Mouse (Mus musculus) testis, postnatal 14 days (tissue): ENCODE data around the gene Ndufa8.

Source experiments
- DNase-seq: peaks from one replicate; pipeline ENCODE4 v3.0.0; 2021; ENCODE audit warnings: low spot score

Gene Ndufa8

GRCm38 (mm10) chr2:36048748-36049566, at the start of gene Ndufa8, which contains the start of gene Morn5:
Gene Ndufa8 (minus strand): TSS chr2:36049406.
Gene Morn5 (plus strand): TSS chr2:36049458.
- DNase-seq, result peak; percentile 97

- no peak for DNase-seq
Observed at GRCm38 (mm10) chr2:36098021-36098420, 48.8 kb upstream of the Ndufa8 start.

DNA sequence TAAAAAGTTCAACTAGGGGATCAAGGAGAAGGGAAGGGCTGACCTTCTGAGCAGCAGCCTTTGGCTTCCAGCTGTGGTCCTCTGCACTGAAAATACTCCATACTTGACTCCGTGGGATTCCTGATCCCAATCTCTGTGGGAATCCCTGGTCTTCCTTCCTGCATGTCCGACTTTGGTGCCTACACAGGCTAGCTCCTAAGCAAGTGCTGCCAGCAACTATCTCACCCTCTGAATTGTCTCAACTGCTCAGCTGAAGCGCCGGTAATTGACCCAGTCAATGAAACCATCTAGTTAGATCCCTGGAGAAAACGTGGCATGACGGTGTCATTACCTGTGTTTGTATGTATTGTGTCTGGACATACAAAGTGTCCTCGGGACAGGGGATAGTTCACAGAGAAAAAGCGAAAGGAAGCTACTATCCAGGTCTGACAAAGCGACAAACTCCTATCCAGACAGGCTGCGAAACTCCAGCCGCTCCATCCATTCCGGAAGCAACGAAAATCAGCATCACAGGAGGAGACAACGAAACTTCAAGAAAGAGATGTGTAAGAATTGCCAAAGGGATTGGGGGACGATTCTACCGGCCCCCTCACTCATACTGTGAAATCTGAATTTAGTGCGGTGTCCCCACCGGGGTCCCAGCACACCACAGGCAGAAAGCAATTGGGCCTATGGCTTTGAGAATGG, 48.1 kb upstream of the Ndufa8 start:
- DNase-seq, result no peak

DNA sequence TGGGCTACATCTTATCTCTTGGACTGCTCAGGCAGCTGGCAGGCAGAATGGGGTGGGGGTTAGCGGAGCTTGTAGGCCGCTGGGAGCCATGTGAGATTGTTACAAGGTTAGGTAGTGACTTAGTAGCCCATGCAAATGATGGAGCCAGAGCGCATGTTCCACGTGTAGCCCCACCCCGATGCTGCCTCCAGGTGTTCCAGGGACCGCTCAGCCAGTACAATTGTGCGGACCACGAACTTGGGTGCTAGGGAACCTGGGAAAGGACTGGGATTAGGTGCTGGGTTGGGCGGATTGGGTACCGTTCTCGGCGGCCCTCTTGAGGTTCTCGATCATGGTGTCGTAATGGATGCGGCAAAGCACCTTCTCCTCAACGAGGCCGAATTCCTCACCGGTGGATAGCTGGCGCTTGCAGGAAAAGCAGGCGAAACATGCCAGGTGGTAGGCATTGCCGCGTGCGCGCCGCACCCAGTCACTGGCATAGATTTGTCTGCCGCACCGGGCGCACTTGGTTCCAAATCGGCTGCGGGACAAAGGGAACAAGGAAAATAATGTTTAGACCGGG, 44.8 kb upstream of the Ndufa8 start:
- DNase-seq, result peak; percentile 81

GRCm38 (mm10) chr2:36093301-36093700, 44.1 kb upstream of the Ndufa8 start:
- DNase-seq, result no peak

GRCm38 (mm10) chr2:36092748-36093147, 43.5 kb upstream of the Ndufa8 start:
- DNase-seq, result no peak

GRCm38 (mm10) chr2:36090853-36091741, 41.9 kb upstream of the Ndufa8 start:
- DNase-seq, result peak; percentile 91

DNA sequence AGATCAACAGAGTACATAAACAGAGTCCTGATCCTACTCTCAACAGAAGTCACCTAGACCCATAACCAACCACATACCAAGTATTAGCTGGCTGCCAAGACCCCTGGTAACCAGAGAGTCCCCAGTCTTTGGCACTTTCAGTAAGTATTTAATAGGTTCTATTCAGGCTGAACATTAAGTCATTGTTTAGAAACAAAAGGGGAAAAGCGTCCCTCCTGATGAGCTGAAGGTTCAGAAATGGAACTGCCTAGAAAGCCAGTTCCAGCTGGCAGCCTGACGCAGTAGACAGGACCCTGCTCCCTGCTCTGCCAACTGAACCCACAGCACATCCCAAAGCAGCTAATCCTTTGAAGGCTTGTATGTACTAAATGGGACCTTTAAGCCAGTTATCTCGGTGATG, 40.0 kb upstream of the Ndufa8 start:
- DNase-seq, result no peak

GRCm38 (mm10) chr2:36085041-36085440, 35.8 kb upstream of the Ndufa8 start:
- DNase-seq, result no peak

- no peak for DNase-seq
Observed at GRCm38 (mm10) chr2:36082802-36083580, 33.8 kb upstream of the Ndufa8 start.

- DNase-seq, result no peak
Observed at GRCm38 (mm10) chr2:36081446-36081845, 32.2 kb upstream of the Ndufa8 start.

DNA sequence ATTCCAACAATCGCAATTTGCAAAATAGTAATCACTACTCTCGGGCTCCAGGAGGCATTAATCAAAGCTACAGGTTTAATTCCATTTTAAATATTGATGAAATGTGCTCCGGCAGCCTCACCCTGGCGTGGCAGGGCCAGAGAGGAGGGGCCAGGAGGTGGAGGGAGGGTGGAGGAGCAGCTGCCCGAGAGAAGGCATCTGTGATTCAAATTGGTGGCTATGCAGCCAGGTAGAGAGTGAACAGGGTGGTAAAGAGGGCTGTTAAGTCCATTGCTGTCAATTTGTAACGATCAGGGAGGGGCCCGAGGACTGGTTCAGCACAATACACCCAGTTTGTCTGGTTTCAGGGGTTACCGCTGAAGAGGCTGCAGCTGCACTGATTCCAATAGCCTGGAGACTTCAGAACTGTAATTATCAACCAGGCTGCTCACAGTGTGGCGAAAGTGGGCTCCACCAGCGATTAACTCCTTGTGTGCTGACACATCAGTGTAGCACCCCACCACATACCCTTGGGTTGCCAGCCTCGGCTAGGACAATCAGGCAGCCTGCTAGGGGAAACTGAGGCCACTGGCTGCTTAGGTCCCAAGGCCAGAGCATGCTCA, 28.1 kb upstream of the Ndufa8 start:
- DNase-seq, result no peak

- no peak for DNase-seq
Observed at GRCm38 (mm10) chr2:36075210-36075609, 26.0 kb upstream of the Ndufa8 start.

DNA sequence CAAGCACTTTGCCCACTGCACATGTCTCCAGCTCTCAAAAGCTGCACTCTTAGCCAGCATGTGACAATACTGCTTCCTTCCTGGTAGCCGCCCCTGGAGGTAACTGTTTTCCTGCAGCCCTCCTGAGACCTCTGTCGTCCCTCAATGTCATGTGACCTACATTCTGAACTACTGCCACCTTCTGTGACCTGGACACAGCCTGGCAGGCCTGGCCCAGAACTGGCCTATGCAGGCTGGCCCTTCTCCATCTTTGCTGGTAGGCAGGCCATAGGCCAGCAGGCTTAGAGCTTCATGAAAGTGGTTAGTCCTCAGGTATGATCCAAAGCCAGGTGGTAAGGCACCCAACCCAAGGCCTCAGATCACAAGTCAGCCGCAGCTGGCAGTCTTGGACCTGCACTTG, 24.6 kb upstream of the Ndufa8 start:
- DNase-seq, result no peak

DNA sequence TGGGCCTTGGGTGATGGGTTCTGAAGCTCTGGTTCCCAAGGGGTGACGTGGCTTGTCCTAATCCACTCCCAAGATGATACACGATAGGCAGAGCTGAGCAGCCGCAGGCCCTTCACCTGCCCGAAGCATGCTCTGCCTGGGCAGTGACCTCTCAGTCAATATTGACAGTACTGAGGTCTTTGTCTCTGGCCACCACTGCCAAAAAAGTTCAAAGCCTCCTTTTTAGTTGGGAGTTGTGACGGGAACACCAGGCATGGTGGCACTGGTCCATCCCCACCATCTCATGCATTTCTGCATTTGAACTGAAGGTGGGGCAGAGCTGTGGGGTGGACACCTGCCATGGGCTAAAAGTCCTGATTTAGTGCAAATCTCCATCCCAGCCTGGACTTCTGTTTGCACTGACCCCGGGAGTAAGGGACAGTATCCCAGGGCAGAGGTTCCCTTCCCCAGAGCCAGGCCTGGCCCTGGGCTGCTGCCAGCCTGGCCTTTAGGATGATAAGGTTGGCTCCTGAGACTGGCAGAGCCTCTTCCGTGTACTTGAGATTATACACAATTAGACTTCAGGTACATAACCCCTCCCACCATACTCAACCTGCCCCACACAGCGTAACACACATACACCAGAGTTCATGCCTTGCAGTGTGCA, 22.6 kb upstream of the Ndufa8 start:
- no peak for DNase-seq

DNA sequence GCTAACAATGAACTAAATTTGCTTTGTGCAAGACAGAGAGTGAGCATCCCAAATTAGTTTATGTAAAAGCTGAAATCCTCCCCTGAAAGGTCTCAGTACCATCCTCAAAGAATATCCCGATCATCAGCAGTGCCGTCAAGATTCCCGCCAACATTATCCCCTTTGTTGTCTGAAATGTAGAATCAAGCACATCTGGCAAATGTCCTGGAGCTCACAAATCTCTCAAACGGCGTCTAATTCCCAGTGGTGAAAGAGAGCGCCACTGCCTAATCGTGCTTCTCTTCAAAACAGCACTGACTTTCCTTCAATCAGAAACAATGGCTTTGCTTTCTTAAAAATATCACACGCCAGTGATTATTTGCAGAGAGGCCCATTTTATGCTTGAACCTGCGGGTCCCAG, 17.9 kb upstream of the Ndufa8 start:
- DNase-seq, result no peak

GRCm38 (mm10) chr2:36061409-36061808, 12.2 kb upstream of the Ndufa8 start:
- no peak for DNase-seq

DNA sequence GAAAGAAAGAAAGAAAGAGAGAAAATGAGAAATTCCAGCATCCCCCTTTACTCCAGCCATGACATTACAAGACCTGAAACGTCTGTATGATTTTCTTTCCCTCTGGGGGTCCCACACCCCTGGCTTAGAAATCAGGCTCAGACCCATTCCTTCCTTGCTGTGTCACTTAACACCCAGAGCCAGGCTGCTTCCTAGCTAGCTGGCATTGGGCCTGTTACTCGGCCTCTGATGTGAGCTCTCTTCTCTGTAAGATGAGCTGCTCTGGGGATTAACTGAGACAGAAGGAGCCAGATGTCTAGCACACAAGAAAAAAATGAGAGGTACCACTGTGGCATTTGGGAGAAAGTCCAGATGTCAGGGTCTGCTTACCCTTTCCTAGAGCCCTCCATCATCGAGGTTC, 7.0 kb upstream of the Ndufa8 start:
- no peak for DNase-seq

DNA sequence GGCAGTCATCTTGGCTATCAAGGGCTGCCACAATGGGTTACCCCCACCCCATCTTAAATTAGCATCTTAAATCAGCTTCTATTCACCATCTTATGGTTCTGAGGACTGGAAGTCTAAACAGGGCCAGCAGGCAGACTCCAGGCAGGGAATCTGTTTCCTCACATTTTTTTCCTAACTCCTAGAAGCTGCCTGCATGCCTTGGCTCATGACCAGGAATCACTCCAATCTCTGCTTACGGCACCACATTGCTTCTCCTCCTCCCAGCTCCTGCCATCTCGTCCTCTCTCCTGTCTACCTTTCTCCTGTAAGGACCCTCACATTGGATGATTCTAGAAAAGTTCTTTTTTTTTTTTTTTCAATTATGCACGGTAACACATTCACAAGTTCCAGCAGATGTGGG, 4.0 kb upstream of the Ndufa8 start:
- DNase-seq, result no peak

- DNase-seq, result no peak
Observed at GRCm38 (mm10) chr2:36049567-36049954, 355 bp upstream of the Ndufa8 start.
